Mouse (Mus musculus): ENCODE data around the gene Tmem53. TPM values are rescaled to one million over a fixed set of nuclear protein-coding genes. Genes with fewer than 3 reads are reported as not detected.
A peak's percentile ranks its signal among the peaks of the same experiment; 100 is the strongest.

The Tmem53 gene
- polyA plus RNA-seq, 1 experiment from 2014 or later, result 10.6 TPM

- Histone ChIP-seq H3K36me3 (replicated peaks; ENCODE audit: control insufficient read depth, insufficient read depth, low read depth, low read length) (peaks cover 3% of the 10 kb centered on the region; the same call in 1 of the 2 replicates), H3K4me2 (ENCODE audit: low read depth, low read length) (no peak overlapping the region), H3K9ac (replicated peaks; ENCODE audit: low read length) (no peak overlapping the region), H3K27ac (replicated peaks; ENCODE audit: low read depth, low read length) (no peak overlapping the region), H3K4me3 (ENCODE audit: low read depth, low read length) (no peak overlapping the region), H3K4me1 (ENCODE audit: control insufficient read depth, insufficient read depth, low read length) (no peaks in the 10 kb centered on the region), H3K9me3 (replicated peaks; ENCODE audit: control insufficient read depth, low read length) (no peaks in the 10 kb centered on the region), H3K27me3 (ENCODE audit: control insufficient read depth, insufficient read depth, low read length) (no peaks in the 10 kb centered on the region)
- WGBS, result 10% methylated on average over 2 of the region's 2 CpGs
- no peak for ATAC-seq (replicated peaks; ENCODE audit: insufficient number of reproducible peaks, low FRiP score, low TSS enrichment, low read depth)
- peak; percentile 87 for DNase-seq (ENCODE audit: low spot score)
Observed at GRCm38 (mm10) chr4:117267284-117267683, 15.5 kb downstream of the Tmem53 start.

- H3K9ac ChIP-seq (replicated peaks; ENCODE audit: low read length), result no peak overlapping the region
- no peak overlapping the region for H3K4me3 ChIP-seq (ENCODE audit: low read depth, low read length)
- no peak for ATAC-seq (replicated peaks; ENCODE audit: insufficient number of reproducible peaks, low FRiP score, low TSS enrichment, low read depth)
- peaks cover 4% of the 10 kb centered on the region for H3K36me3 ChIP-seq (replicated peaks; ENCODE audit: control insufficient read depth, insufficient read depth, low read depth, low read length)
- no peak overlapping the region for H3K27ac ChIP-seq (replicated peaks; ENCODE audit: low read depth, low read length)
- no peaks in the 10 kb centered on the region; the same call in 1 of the 2 replicates for H3K4me1 ChIP-seq (ENCODE audit: control insufficient read depth, insufficient read depth, low read length)
- DNase-seq (ENCODE audit: low spot score), result no peak
- no peaks in the 10 kb centered on the region for H3K9me3 ChIP-seq (replicated peaks; ENCODE audit: control insufficient read depth, low read length)
- WGBS, result 82% methylated on average over 25 of the region's 25 CpGs
- H3K27me3 ChIP-seq (ENCODE audit: control insufficient read depth, insufficient read depth, low read length), result no peaks in the 10 kb centered on the region
- no peak overlapping the region for H3K4me2 ChIP-seq (ENCODE audit: low read depth, low read length)
Observed at GRCm38 (mm10) chr4:117267831-117268437, 16.2 kb downstream of the Tmem53 start.

GRCm38 (mm10) chr4:117270278-117270677 is 18.5 kb downstream of the Tmem53 start:
- 0 out of 2 replicates have a peak, but pooled peaks have one; percentile 4 for ATAC-seq (replicated peaks; ENCODE audit: insufficient number of reproducible peaks, low FRiP score, low TSS enrichment, low read depth)

GRCm38 (mm10) chr4:117272459-117272858 is 20.7 kb downstream of the Tmem53 start:
- H3K27me3 ChIP-seq (ENCODE audit: control insufficient read depth, insufficient read depth, low read length), result no peaks in the 10 kb centered on the region
- no peak overlapping the region for H3K4me2 ChIP-seq (ENCODE audit: low read depth, low read length)
- ATAC-seq (replicated peaks; ENCODE audit: insufficient number of reproducible peaks, low FRiP score, low TSS enrichment, low read depth), result no peak
- H3K4me1 ChIP-seq (ENCODE audit: control insufficient read depth, insufficient read depth, low read length), result no peaks in the 10 kb centered on the region; the same call in 1 of the 2 replicates
- H3K27ac ChIP-seq (replicated peaks; ENCODE audit: low read depth, low read length), result no peak overlapping the region; the same call in 1 of the 2 replicates
- no peaks in the 10 kb centered on the region; the same call in 1 of the 2 replicates for H3K9me3 ChIP-seq (replicated peaks; ENCODE audit: control insufficient read depth, low read length)
- H3K36me3 ChIP-seq (replicated peaks; ENCODE audit: control insufficient read depth, insufficient read depth, low read depth, low read length), result peaks cover 31% of the 10 kb centered on the region
- WGBS, result 19% methylated on average over 12 of the region's 12 CpGs
- peak; percentile 47 for DNase-seq (ENCODE audit: low spot score)
- no peak overlapping the region for H3K4me3 ChIP-seq (ENCODE audit: low read depth, low read length)
- no peak overlapping the region for H3K9ac ChIP-seq (replicated peaks; ENCODE audit: low read length)

More at GRCm38 (mm10) chr4:117270278-117270677, 18.5 kb downstream of the Tmem53 start:
- no peak overlapping the region for H3K9ac ChIP-seq (replicated peaks; ENCODE audit: low read length)
- H3K4me3 ChIP-seq (ENCODE audit: low read depth, low read length), result no peak overlapping the region
- no peak overlapping the region for H3K4me2 ChIP-seq (ENCODE audit: low read depth, low read length)
- no peak overlapping the region for H3K27ac ChIP-seq (replicated peaks; ENCODE audit: low read depth, low read length)
- peak; percentile 86 for DNase-seq (ENCODE audit: low spot score)
- H3K9me3 ChIP-seq (replicated peaks; ENCODE audit: control insufficient read depth, low read length), result no peaks in the 10 kb centered on the region; the same call in 1 of the 2 replicates
- H3K27me3 ChIP-seq (ENCODE audit: control insufficient read depth, insufficient read depth, low read length), result no peaks in the 10 kb centered on the region
- 12% methylated on average over 6 of the region's 6 CpGs for WGBS
- no peaks in the 10 kb centered on the region; the same call in 1 of the 2 replicates for H3K4me1 ChIP-seq (ENCODE audit: control insufficient read depth, insufficient read depth, low read length)
- peaks cover 22% of the 10 kb centered on the region for H3K36me3 ChIP-seq (replicated peaks; ENCODE audit: control insufficient read depth, insufficient read depth, low read depth, low read length)

GRCm38 (mm10) chr4:117274720-117275119 is 23.0 kb downstream of the Tmem53 start:
- no peaks in the 10 kb centered on the region for H3K27me3 ChIP-seq (ENCODE audit: control insufficient read depth, insufficient read depth, low read length)
- H3K9ac ChIP-seq (replicated peaks; ENCODE audit: low read length), result no peak overlapping the region
- peaks cover 37% of the 10 kb centered on the region for H3K36me3 ChIP-seq (replicated peaks; ENCODE audit: control insufficient read depth, insufficient read depth, low read depth, low read length)
- H3K4me2 ChIP-seq (ENCODE audit: low read depth, low read length), result no peak overlapping the region
- 90% methylated on average over 4 of the region's 4 CpGs for WGBS
- no peaks in the 10 kb centered on the region; the same call in 1 of the 2 replicates for H3K9me3 ChIP-seq (replicated peaks; ENCODE audit: control insufficient read depth, low read length)
- H3K4me3 ChIP-seq (ENCODE audit: low read depth, low read length), result no peak overlapping the region
- ATAC-seq (replicated peaks; ENCODE audit: insufficient number of reproducible peaks, low FRiP score, low TSS enrichment, low read depth) (no peak), DNase-seq (ENCODE audit: low spot score) (no peak)
- no peak overlapping the region for H3K27ac ChIP-seq (replicated peaks; ENCODE audit: low read depth, low read length)
- no peaks in the 10 kb centered on the region; the same call in 1 of the 2 replicates for H3K4me1 ChIP-seq (ENCODE audit: control insufficient read depth, insufficient read depth, low read length)

GRCm38 (mm10) chr4:117276281-117276711 is 24.5 kb downstream of the Tmem53 start:
- Histone ChIP-seq H3K36me3 (replicated peaks; ENCODE audit: control insufficient read depth, insufficient read depth, low read depth, low read length) (peaks cover 41% of the 10 kb centered on the region), H3K9ac (replicated peaks; ENCODE audit: low read length) (no peak overlapping the region), H3K4me1 (ENCODE audit: control insufficient read depth, insufficient read depth, low read length) (no peaks in the 10 kb centered on the region; the same call in 1 of the 2 replicates), H3K4me3 (ENCODE audit: low read depth, low read length) (no peak overlapping the region), H3K27ac (replicated peaks; ENCODE audit: low read depth, low read length) (no peak overlapping the region), H3K9me3 (replicated peaks; ENCODE audit: control insufficient read depth, low read length) (no peaks in the 10 kb centered on the region; the same call in 1 of the 2 replicates), H3K4me2 (ENCODE audit: low read depth, low read length) (no peak overlapping the region), H3K27me3 (ENCODE audit: control insufficient read depth, insufficient read depth, low read length) (no peaks in the 10 kb centered on the region)
- 94% methylated on average over 17 of the region's 17 CpGs for WGBS
- ATAC-seq (replicated peaks; ENCODE audit: insufficient number of reproducible peaks, low FRiP score, low TSS enrichment, low read depth), result no peak
- DNase-seq (ENCODE audit: low spot score), result no peak

GRCm38 (mm10) chr4:117277021-117277420 is 25.3 kb downstream of the Tmem53 start:
- H3K4me1 ChIP-seq (ENCODE audit: control insufficient read depth, insufficient read depth, low read length), result no peaks in the 10 kb centered on the region; the same call in 1 of the 2 replicates
- peaks cover 42% of the 10 kb centered on the region for H3K36me3 ChIP-seq (replicated peaks; ENCODE audit: control insufficient read depth, insufficient read depth, low read depth, low read length)
- no peak overlapping the region for H3K9ac ChIP-seq (replicated peaks; ENCODE audit: low read length)
- no peak overlapping the region for H3K4me3 ChIP-seq (ENCODE audit: low read depth, low read length)
- no peak overlapping the region for H3K27ac ChIP-seq (replicated peaks; ENCODE audit: low read depth, low read length)
- ATAC-seq (replicated peaks; ENCODE audit: insufficient number of reproducible peaks, low FRiP score, low TSS enrichment, low read depth) (no peak), DNase-seq (ENCODE audit: low spot score) (no peak)
- WGBS, result 94% methylated on average over 13 of the region's 13 CpGs
- no peak overlapping the region for H3K4me2 ChIP-seq (ENCODE audit: low read depth, low read length)
- H3K27me3 ChIP-seq (ENCODE audit: control insufficient read depth, insufficient read depth, low read length), result no peaks in the 10 kb centered on the region
- no peaks in the 10 kb centered on the region; the same call in 1 of the 2 replicates for H3K9me3 ChIP-seq (replicated peaks; ENCODE audit: control insufficient read depth, low read length)

GRCm38 (mm10) chr4:117277687-117278086 is 25.9 kb downstream of the Tmem53 start:
- no peaks in the 10 kb centered on the region; the same call in 1 of the 2 replicates for H3K9me3 ChIP-seq (replicated peaks; ENCODE audit: control insufficient read depth, low read length)
- no peaks in the 10 kb centered on the region; the same call in 1 of the 2 replicates for H3K4me1 ChIP-seq (ENCODE audit: control insufficient read depth, insufficient read depth, low read length)
- no peaks in the 10 kb centered on the region for H3K27me3 ChIP-seq (ENCODE audit: control insufficient read depth, insufficient read depth, low read length)
- H3K4me2 ChIP-seq (ENCODE audit: low read depth, low read length), result no peak overlapping the region
- no peak overlapping the region for H3K4me3 ChIP-seq (ENCODE audit: low read depth, low read length)
- WGBS, result 93% methylated on average over 7 of the region's 7 CpGs
- no peak overlapping the region for H3K27ac ChIP-seq (replicated peaks; ENCODE audit: low read depth, low read length)
- no peak overlapping the region for H3K9ac ChIP-seq (replicated peaks; ENCODE audit: low read length)
- DNase-seq (ENCODE audit: low spot score) (no peak), ATAC-seq (replicated peaks; ENCODE audit: insufficient number of reproducible peaks, low FRiP score, low TSS enrichment, low read depth) (no peak)
- peaks cover 38% of the 10 kb centered on the region for H3K36me3 ChIP-seq (replicated peaks; ENCODE audit: control insufficient read depth, insufficient read depth, low read depth, low read length)
